Mouse (Mus musculus) spleen, adult 2 months (tissue): ENCODE results near the gene Cpt1c.

Experiments used
- CTCF ChIP-seq: fragments of 200-500 bp; IDR thresholded peaks from 2 replicates; pipeline ENCODE4 v1.5.1; 2011; ENCODE audit warnings: mild to moderate bottlenecking, inconsistent platforms; ENCODE audit not compliant: insufficient read depth, insufficient read length, insufficient replicate concordance; ENCODE audit errors: extremely low read depth
- POLR2A ChIP-seq: fragments of 200-500 bp; IDR thresholded peaks from 2 replicates; pipeline ENCODE4 v1.6.1; 2011; ENCODE audit warnings: low read depth, low read length, inconsistent platforms

DNA sequence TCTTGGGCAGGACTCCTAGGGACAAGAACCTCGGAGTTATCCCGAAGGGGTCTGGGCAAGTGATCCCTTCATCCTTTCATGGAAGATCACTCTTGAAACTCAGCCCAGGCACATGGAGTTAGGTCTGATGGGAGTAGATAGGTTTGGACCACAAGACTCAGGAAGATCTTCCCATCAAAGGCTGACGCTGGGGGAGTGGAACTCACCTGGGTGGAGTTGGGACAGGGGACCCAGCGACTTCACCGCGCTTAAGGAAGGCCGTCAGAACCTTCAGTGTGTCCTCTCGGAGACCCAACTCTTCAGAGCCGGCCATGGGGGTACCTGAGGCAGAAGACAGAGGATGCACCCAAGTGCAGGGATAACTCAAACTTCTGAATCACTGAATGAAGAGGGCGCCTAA is 22.0 kb upstream of the Cpt1c start:
- TF ChIP-seq CTCF, result no peak
- TF ChIP-seq POLR2A, result no peak
